Mouse (Mus musculus) erythroblast, adult 5-6 weeks (primary cell): ENCODE results near the gene Crtc1. TPM values are rescaled to one million over a fixed set of nuclear protein-coding genes. Genes with fewer than 3 reads are reported as not detected.

ENCODE experiments used
- ATAC-seq: replicated peaks from 2 replicates; pipeline ENCODE4 v1.8.0; 2016; ENCODE audit warnings: moderate number of reproducible peaks, mild to moderate bottlenecking, moderate TSS enrichment, inconsistent platforms; ENCODE audit not compliant: poor library complexity, low FRiP score, severe bottlenecking
- total RNA-seq, 2 experiments: library from RNA; stranded (forward) in 1 of 2; stranded (reverse) in 1 of 2; fragments of 150-400 nt in 1 of 2; fragments of 200-764, 138-1000 nt in 1 of 2; gene quantifications; 2 replicates each; pipeline versions ENCODE4 v1.2.3 to v1.2.4; 2015 to 2017; ENCODE audit warnings: low replicate concordance in 2 of 2

The Crtc1 gene
- total RNA-seq, 2 experiments from 2014 or later = 1.7 to 4.2 TPM

- ATAC-seq = no peak
Measured at GRCm38 (mm10) chr8:70432991-70433536, 6.3 kb downstream of the Crtc1 start.

GRCm38 (mm10) chr8:70431213-70431612 is 8.2 kb downstream of the Crtc1 start:
- no peak for ATAC-seq

GRCm38 (mm10) chr8:70426300-70426907 is 13.0 kb downstream of the Crtc1 start:
- no peak for ATAC-seq

- 0 out of 2 replicates have a peak, but pooled peaks have one; percentile 23 for ATAC-seq
Measured at GRCm38 (mm10) chr8:70422722-70423121, 16.7 kb downstream of the Crtc1 start.

- ATAC-seq = peak; percentile 18; the same call in 1 of the 2 replicates
Measured at GRCm38 (mm10) chr8:70421349-70422104, 17.9 kb downstream of the Crtc1 start.

- ATAC-seq = no peak
Measured at GRCm38 (mm10) chr8:70419879-70420643, 19.3 kb downstream of the Crtc1 start.

- no peak for ATAC-seq
Measured at GRCm38 (mm10) chr8:70418954-70419353, 20.4 kb downstream of the Crtc1 start.

GRCm38 (mm10) chr8:70417914-70418313 is 21.5 kb downstream of the Crtc1 start:
- no peak for ATAC-seq

GRCm38 (mm10) chr8:70416941-70417340 is 22.4 kb downstream of the Crtc1 start:
- ATAC-seq = no peak

GRCm38 (mm10) chr8:70415540-70416451 is 23.6 kb downstream of the Crtc1 start:
- ATAC-seq = peak; percentile 58; the same call in 1 of the 2 replicates

- peak; percentile 72 for ATAC-seq
Measured at GRCm38 (mm10) chr8:70414310-70414946, 25.0 kb downstream of the Crtc1 start.

GRCm38 (mm10) chr8:70410281-70410680 is 29.1 kb downstream of the Crtc1 start:
- no peak for ATAC-seq

- no peak for ATAC-seq
Measured at GRCm38 (mm10) chr8:70409455-70409871, 29.9 kb downstream of the Crtc1 start.

GRCm38 (mm10) chr8:70409019-70409418 is 30.4 kb downstream of the Crtc1 start:
- no peak for ATAC-seq

GRCm38 (mm10) chr8:70408301-70408700 is 31.1 kb downstream of the Crtc1 start:
- no peak for ATAC-seq

- no peak for ATAC-seq
Measured at GRCm38 (mm10) chr8:70406427-70407069, 32.8 kb downstream of the Crtc1 start.

GRCm38 (mm10) chr8:70405189-70405588 is 34.2 kb downstream of the Crtc1 start:
- no peak for ATAC-seq

GRCm38 (mm10) chr8:70404212-70404611 is 35.2 kb downstream of the Crtc1 start:
- no peak for ATAC-seq
